Mouse (Mus musculus) brain, embryonic 14.5 days (tissue): ENCODE measurements around the gene Usp44.

Experiments
- CTCF ChIP-seq: fragments of 200-500 bp; IDR thresholded peaks from 2 replicates; pipeline ENCODE4 v1.5.1; 2012; ENCODE audit warnings: inconsistent platforms, mild to moderate bottlenecking, moderate library complexity, borderline replicate concordance; ENCODE audit not compliant: insufficient read depth, insufficient read length; ENCODE audit errors: extremely low read depth
- POLR2A ChIP-seq: fragments of 200-500 bp; IDR thresholded peaks from 2 replicates; pipeline ENCODE4 v1.6.1; 2012; ENCODE audit warnings: mild to moderate bottlenecking, inconsistent platforms, borderline replicate concordance; ENCODE audit not compliant: poor library complexity, insufficient read depth, insufficient read length, severe bottlenecking; ENCODE audit errors: extremely low read depth

GRCm38 (mm10) chr10:93891031-93891430, 59.7 kb downstream of the Usp44 start:
- TF ChIP-seq CTCF (no peak), POLR2A (no peak)
